Mouse (Mus musculus) brain, embryonic 14.5 days (tissue): Measurements from ENCODE around the gene Rpl26.

Experiments
- CTCF ChIP-seq: fragments of 200-500 bp; IDR thresholded peaks from 2 replicates; pipeline ENCODE4 v1.5.1; 2012; ENCODE audit warnings: inconsistent platforms, mild to moderate bottlenecking, moderate library complexity, borderline replicate concordance; ENCODE audit not compliant: insufficient read depth, insufficient read length; ENCODE audit errors: extremely low read depth
- POLR2A ChIP-seq: fragments of 200-500 bp; IDR thresholded peaks from 2 replicates; pipeline ENCODE4 v1.6.1; 2012; ENCODE audit warnings: mild to moderate bottlenecking, inconsistent platforms, borderline replicate concordance; ENCODE audit not compliant: poor library complexity, insufficient read depth, insufficient read length, severe bottlenecking; ENCODE audit errors: extremely low read depth

DNA sequence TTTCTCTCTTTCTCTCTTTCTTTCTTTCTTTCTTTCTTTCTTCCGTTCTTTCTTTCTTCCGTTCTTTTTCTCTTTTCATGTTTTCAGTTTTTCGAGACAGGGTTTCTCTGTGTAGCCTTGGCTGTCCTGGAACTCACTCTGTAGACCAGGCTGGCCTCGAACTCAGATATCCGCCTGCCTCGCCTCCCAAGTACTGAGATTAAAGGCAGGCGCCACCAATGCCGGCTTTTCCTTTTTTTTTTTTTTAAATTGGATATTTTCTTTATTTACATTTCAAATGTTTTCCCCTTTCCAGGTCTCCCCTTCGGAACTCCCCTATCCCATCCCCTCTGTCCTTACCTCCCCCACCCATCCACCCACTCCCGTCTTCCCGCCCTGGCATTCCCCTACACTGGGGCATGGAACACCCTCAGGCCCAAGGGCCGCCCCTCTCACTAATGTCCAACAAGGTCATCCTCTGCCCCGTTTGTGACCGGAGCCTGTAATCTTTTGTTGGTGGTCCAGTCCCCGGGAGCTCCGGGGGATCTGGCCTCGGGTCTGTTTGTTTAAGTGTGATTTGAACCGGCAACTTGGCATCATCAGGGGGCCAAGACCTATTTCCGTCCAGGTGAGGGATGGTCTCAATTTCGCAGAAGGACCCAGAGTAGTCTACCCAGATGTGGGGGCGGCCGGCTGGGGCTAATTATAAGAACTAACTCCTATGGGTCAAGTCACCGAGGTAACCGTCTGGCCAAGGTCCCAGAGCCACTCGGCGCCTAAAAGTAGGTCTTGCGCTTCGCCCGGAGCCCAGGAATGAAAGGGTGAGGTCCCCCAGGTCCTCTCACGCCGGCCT, 648 bp upstream of the Rpl26 start:
- no peak for TF ChIP-seq POLR2A
- TF ChIP-seq CTCF: no peak
